Mouse (Mus musculus): ENCODE measurements around the gene Olfr483.

- TF ChIP-seq GATA1 (IDR thresholded peaks at IDR 0.05; ENCODE audit: borderline replicate concordance, low read length): no peak
- TF ChIP-seq FLI1 (IDR thresholded peaks at IDR 0.05; ENCODE audit: low read length): no peak
Measured at GRCm38 (mm10) chr7:108121416-108121815, 20.8 kb downstream of the Olfr483 start.
